Mouse (Mus musculus) brain, embryonic 18.5 days (tissue): ENCODE data around the gene Gm17581.
A peak's percentile ranks its signal among the peaks of the same experiment; 100 is the strongest.

Source experiments
- DNase-seq: peaks from one replicate; pipeline ENCODE4 v3.0.0-alpha.2; 2012; ENCODE audit warnings: low read depth, low spot score

The Gm17581 gene

GRCm38 (mm10) chr2:155691723-155692493 lies 43.8 kb downstream of the Gm17581 start, which contains the start of gene Trpc4ap:
TSS of gene Trpc4ap (minus strand) at chr2:155692384.
- peak; percentile 86 for DNase-seq

GRCm38 (mm10) chr2:155691336-155691722 lies 44.3 kb downstream of the Gm17581 start:
- no peak for DNase-seq

GRCm38 (mm10) chr2:155689211-155689610 lies 46.5 kb downstream of the Gm17581 start:
- DNase-seq, result no peak

- DNase-seq, result no peak
These were observed 47.9 kb downstream of the Gm17581 start for GRCm38 (mm10) chr2:155687746-155688145.

- DNase-seq, result no peak
These were observed 49.1 kb downstream of the Gm17581 start for GRCm38 (mm10) chr2:155686572-155686971.
